Mouse (Mus musculus) monocyte, adult 5-6 weeks (primary cell): Measurements from ENCODE around the gene Vps35l. TPM values are rescaled to one million over a fixed set of nuclear protein-coding genes. Genes with fewer than 3 reads are reported as not detected.

Source experiments
- ATAC-seq: fragments of 153-309, 156-312 bp; replicated peaks from 2 replicates; pipeline ENCODE4 v1.8.0; 2017; ENCODE audit warnings: mild to moderate bottlenecking; ENCODE audit not compliant: low TSS enrichment, insufficient number of reproducible peaks, severe bottlenecking, poor library complexity, low FRiP score
- total RNA-seq: library from RNA; stranded (forward); fragments of 200-1000, 200-491, 200-594 nt; gene quantifications from 3 replicates; pipeline ENCODE4 v1.2.3, GENCODE M21; 2017

The Vps35l gene
- total RNA-seq, result 41.4 to 59.4 TPM (median 52.0 TPM) in 3 replicates

GRCm38 (mm10) chr7:118739975-118740531 is at the start of gene Vps35l:
Vps35l (plus strand) TSS chr7:118740226.
- peak; percentile 71 for ATAC-seq

GRCm38 (mm10) chr7:118691287-118691686 is 48.7 kb upstream of the Vps35l start:
- no peak for ATAC-seq

- no peak for ATAC-seq
Measured at GRCm38 (mm10) chr7:118696146-118696545, 43.9 kb upstream of the Vps35l start.

- no peak for ATAC-seq
Measured at GRCm38 (mm10) chr7:118697168-118697567, 42.9 kb upstream of the Vps35l start.

GRCm38 (mm10) chr7:118698882-118699281 is 41.1 kb upstream of the Vps35l start:
- ATAC-seq, result no peak

GRCm38 (mm10) chr7:118703144-118703561 is 36.9 kb upstream of the Vps35l start:
- ATAC-seq, result peak; percentile 68

- no peak for ATAC-seq
Measured at GRCm38 (mm10) chr7:118704001-118704850, 35.8 kb upstream of the Vps35l start.

- ATAC-seq, result peak; percentile 79
Measured at GRCm38 (mm10) chr7:118705101-118705961, 34.7 kb upstream of the Vps35l start, which contains the start of gene Gde1. Gde1 (minus strand) TSS chr7:118705778.

- no peak for ATAC-seq
Measured at GRCm38 (mm10) chr7:118706051-118706450, 34.0 kb upstream of the Vps35l start.

GRCm38 (mm10) chr7:118706488-118706887 is 33.5 kb upstream of the Vps35l start:
- no peak for ATAC-seq

- ATAC-seq, result no peak
Measured at GRCm38 (mm10) chr7:118707216-118707615, 32.8 kb upstream of the Vps35l start.

GRCm38 (mm10) chr7:118708002-118708401 is 32.0 kb upstream of the Vps35l start:
- ATAC-seq, result no peak

- no peak for ATAC-seq
Measured at GRCm38 (mm10) chr7:118710776-118711175, 29.2 kb upstream of the Vps35l start.

- peak; percentile 99 for ATAC-seq
Measured at GRCm38 (mm10) chr7:118712228-118713173, 27.5 kb upstream of the Vps35l start, which contains the start of gene Ccp110. Ccp110 (plus strand) TSS chr7:118712552.

- no peak for ATAC-seq
Measured at GRCm38 (mm10) chr7:118714873-118715272, 25.2 kb upstream of the Vps35l start.

GRCm38 (mm10) chr7:118718066-118718465 is 22.0 kb upstream of the Vps35l start:
- ATAC-seq, result no peak

- no peak for ATAC-seq
Measured at GRCm38 (mm10) chr7:118723927-118724326, 16.1 kb upstream of the Vps35l start.

GRCm38 (mm10) chr7:118725459-118725858 is 14.6 kb upstream of the Vps35l start:
- no peak for ATAC-seq
